Mouse (Mus musculus): ENCODE measurements at regions not wholly inside any gene's neighbourhood (a gene's known extent, or its start where the extent isn't known, plus 50 kb on each side); places are given as distances from the start of the nearest gene placed in this dataset.
"Not testable (repeated sequence)": the region's sequence is repeated elsewhere in the genome, so short reads cannot be mapped to it uniquely, and the experiment has no call there.

DNA sequence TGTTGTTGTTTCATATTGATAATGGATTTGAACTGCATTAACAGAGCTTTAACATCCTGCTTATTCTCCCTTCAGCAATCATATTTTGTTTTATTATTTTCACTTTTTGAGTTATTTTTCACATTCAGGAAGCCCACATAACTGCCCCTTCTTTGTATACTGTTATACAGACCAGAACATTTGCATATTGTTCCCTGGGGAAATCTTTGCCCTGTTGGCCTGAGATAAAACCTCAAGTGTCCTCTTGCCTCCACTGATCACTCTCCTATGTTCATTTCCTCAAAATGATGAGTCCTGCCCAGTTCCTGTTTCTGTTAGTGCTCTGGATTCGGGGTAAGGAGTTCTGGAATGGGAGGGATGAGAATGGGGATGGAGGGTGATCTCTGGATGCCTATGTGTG lies 73.9 kb upstream of the Tacstd2 start:
- TF ChIP-seq CTCF (IDR thresholded peaks at IDR 0.05; ENCODE audit: low read depth, low read length); POLR2AphosphoS5 (IDR thresholded peaks at IDR 0.05; ENCODE audit: insufficient replicate concordance, low read depth, low read length); TAL1 (conservative IDR thresholded peaks at IDR 0.05; ENCODE audit: low read depth, low read length); GATA1 (IDR thresholded peaks at IDR 0.05; ENCODE audit: borderline replicate concordance, low read length); GATA2 (IDR thresholded peaks at IDR 0.05; ENCODE audit: borderline replicate concordance, low read depth, low read length): not testable (repeated sequence)

Data from G1E (cell line).